Mouse (Mus musculus): ENCODE data around the gene Pik3r1.

Gene Pik3r1

GRCm38 (mm10) chr13:101767809-101768629, at the start of gene Pik3r1:
Gene Pik3r1, minus strand, starts transcription at chr13:101768217.
- ATAC-seq (ENCODE audit: low TSS enrichment): peak; percentile 82

GRCm38 (mm10) chr13:101813267-101813900, 45.4 kb upstream of the Pik3r1 start:
- no peak for ATAC-seq (ENCODE audit: low TSS enrichment)

- ATAC-seq (ENCODE audit: low TSS enrichment): 0 out of 2 replicates have a peak, but pooled peaks have one; percentile 4
Measured at GRCm38 (mm10) chr13:101812341-101812740, 44.3 kb upstream of the Pik3r1 start.

- peak; percentile 73 for ATAC-seq (ENCODE audit: low TSS enrichment)
Measured at GRCm38 (mm10) chr13:101811882-101812281, 43.9 kb upstream of the Pik3r1 start.

- ATAC-seq (ENCODE audit: low TSS enrichment): peak; percentile 44; the same call in 1 of the 2 replicates
Measured at GRCm38 (mm10) chr13:101810667-101811066, 42.6 kb upstream of the Pik3r1 start.

GRCm38 (mm10) chr13:101809796-101810195, 41.8 kb upstream of the Pik3r1 start:
- no peak for ATAC-seq (ENCODE audit: low TSS enrichment)

GRCm38 (mm10) chr13:101805559-101806091, 37.6 kb upstream of the Pik3r1 start:
- no peak for ATAC-seq (ENCODE audit: low TSS enrichment)

- ATAC-seq (ENCODE audit: low TSS enrichment): peak; percentile 79
Measured at GRCm38 (mm10) chr13:101801372-101802186, 33.6 kb upstream of the Pik3r1 start.

- ATAC-seq (ENCODE audit: low TSS enrichment): peak; percentile 68
Measured at GRCm38 (mm10) chr13:101800833-101801371, 32.9 kb upstream of the Pik3r1 start.

GRCm38 (mm10) chr13:101800021-101800596, 32.1 kb upstream of the Pik3r1 start:
- ATAC-seq (ENCODE audit: low TSS enrichment): no peak

GRCm38 (mm10) chr13:101799318-101799717, 31.3 kb upstream of the Pik3r1 start:
- ATAC-seq (ENCODE audit: low TSS enrichment): no peak

GRCm38 (mm10) chr13:101798522-101798921, 30.5 kb upstream of the Pik3r1 start:
- ATAC-seq (ENCODE audit: low TSS enrichment): no peak

- 0 out of 2 replicates have a peak, but pooled peaks have one; percentile 21 for ATAC-seq (ENCODE audit: low TSS enrichment)
Measured at GRCm38 (mm10) chr13:101796983-101797382, 29.0 kb upstream of the Pik3r1 start.

- ATAC-seq (ENCODE audit: low TSS enrichment): no peak
Measured at GRCm38 (mm10) chr13:101785705-101786104, 17.7 kb upstream of the Pik3r1 start.

- no peak for ATAC-seq (ENCODE audit: low TSS enrichment)
Measured at GRCm38 (mm10) chr13:101784651-101785289, 16.8 kb upstream of the Pik3r1 start.

- ATAC-seq (ENCODE audit: low TSS enrichment): no peak
Measured at GRCm38 (mm10) chr13:101779011-101779410, 11.0 kb upstream of the Pik3r1 start.

GRCm38 (mm10) chr13:101777851-101778250, 9.8 kb upstream of the Pik3r1 start:
- peak; percentile 79 for ATAC-seq (ENCODE audit: low TSS enrichment)

- ATAC-seq (ENCODE audit: low TSS enrichment): no peak
Measured at GRCm38 (mm10) chr13:101771071-101771470, 3.1 kb upstream of the Pik3r1 start.

- ATAC-seq (ENCODE audit: low TSS enrichment): no peak
Measured at GRCm38 (mm10) chr13:101769955-101770354, 1.9 kb upstream of the Pik3r1 start.

- peak; percentile 59 for ATAC-seq (ENCODE audit: low TSS enrichment)
Measured at GRCm38 (mm10) chr13:101768630-101768991, 594 bp upstream of the Pik3r1 start.
